Mouse (Mus musculus): ENCODE measurements around the gene Fam136a. TPM values are rescaled to one million over a fixed set of nuclear protein-coding genes. Genes with fewer than 3 reads are reported as not detected.

The Fam136a gene
- polyA plus RNA-seq, 1 experiment from 2014 or later: 69.8 TPM

DNA sequence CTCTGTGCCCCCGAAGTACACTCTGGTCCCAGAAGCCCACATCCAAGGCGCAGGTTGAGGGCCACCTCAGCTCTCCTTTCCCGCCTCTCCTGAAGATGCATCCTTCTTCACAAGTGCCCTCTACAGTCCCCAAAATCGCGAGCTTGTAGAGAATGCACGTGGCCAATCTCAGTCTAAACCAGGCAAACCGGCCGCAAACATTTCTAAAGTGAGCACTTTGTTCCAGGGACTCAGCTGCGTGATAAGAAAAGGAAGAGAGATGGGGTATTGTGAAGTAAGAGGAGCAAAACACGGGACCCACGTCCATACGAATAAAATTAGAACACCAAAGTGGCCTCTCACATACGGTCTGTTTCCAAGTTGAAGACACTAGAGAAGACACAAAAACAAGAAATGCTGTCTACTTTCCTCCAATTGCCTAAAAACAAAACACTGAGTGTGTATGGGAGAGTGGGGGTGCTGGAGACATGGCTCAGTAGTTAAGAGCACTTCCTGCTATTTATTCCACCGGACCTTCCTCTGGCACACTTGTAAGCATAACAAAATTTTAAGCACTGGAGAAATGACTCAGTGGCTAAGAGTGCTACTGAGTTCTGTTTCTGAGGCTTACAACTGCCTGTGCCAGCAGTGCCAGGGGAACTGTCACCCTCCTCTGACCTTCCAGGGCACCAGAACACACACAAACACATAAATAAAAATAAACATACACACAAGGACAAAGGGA lies 32.0 kb downstream of the Fam136a start:
- TF ChIP-seq EP300 (IDR thresholded peaks at IDR 0.05; ENCODE audit: low read depth) (no peak), CTCF (IDR thresholded peaks at IDR 0.05; ENCODE audit: low read depth) (no peak)
- H3K4me1 ChIP-seq (ENCODE audit: insufficient read depth): peaks cover 28% of the 10 kb centered on the region
- no peaks in the 10 kb centered on the region for H3K9me3 ChIP-seq (ENCODE audit: low read length)
- DNase-seq (no peak), ATAC-seq (peak; percentile 4; the same call in 1 of the 2 replicates)
- peak overlapping the region; percentile 92 for H3K9ac ChIP-seq (replicated peaks)
- no peaks in the 10 kb centered on the region for H3K27me3 ChIP-seq (ENCODE audit: insufficient read depth, low read length)
- H3K4me3 ChIP-seq (ENCODE audit: low read depth, low read length): peak overlapping the region; percentile 98
- H3K4me2 ChIP-seq (ENCODE audit: low read depth, low read length): peak overlapping the region; percentile 87
- no peaks in the 10 kb centered on the region for H3K36me3 ChIP-seq (replicated peaks; ENCODE audit: insufficient read depth, low read length)
- WGBS (ENCODE audit: insufficient replicate concordance): 2% methylated on average over 14 of the region's 14 CpGs
- peak overlapping the region; percentile 95 for H3K27ac ChIP-seq (ENCODE audit: low read depth)

DNA sequence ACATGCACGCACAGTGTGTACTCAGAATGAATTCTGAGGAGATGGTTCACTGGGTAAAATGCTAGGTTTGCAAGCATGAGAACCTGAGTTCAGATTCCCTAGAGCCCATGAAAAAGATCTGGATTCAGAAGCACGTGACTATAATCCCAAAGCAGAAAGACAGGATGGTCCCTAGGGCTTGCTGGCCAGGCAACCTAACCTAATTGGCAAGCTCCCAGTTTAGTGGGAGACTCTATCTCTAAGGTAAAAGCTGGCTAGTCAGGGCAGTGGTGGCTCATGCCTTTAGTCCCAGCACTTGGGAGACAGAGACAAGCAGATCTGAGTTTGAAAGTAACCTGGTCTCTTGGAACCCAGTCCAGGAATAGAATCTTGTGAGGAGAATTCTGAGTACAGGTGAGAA lies 33.5 kb downstream of the Fam136a start:
- 80% methylated on average over 2 of the region's 2 CpGs for WGBS (ENCODE audit: insufficient replicate concordance)
- no peak for DNase-seq
- ATAC-seq: no peak

DNA sequence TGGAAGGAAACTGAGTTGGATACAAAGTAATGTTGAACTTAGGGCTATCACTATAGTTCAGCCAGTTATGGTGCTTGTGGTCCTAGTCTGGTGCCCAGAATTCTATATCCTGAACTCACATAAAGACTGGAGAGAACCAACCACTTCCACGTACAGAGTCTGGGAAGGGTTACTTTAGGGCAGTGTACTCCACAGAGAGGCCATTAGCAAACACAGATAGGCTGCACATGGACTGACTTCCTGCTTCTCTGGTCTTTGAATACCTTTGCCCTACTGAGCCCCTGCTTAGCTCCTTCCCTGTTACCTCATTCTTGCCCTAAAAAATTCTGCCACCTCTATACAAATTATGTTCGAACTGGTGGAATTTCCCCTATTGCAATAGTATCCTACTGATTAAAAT lies 34.5 kb downstream of the Fam136a start:
- no peak overlapping the region for H3K9ac ChIP-seq (replicated peaks)
- H3K4me2 ChIP-seq (ENCODE audit: low read depth, low read length): no peak overlapping the region
- ATAC-seq: no peak
- H3K4me3 ChIP-seq (ENCODE audit: low read depth, low read length): no peak overlapping the region
- H3K36me3 ChIP-seq (replicated peaks; ENCODE audit: insufficient read depth, low read length): no peaks in the 10 kb centered on the region
- no peak for TF ChIP-seq EP300 (IDR thresholded peaks at IDR 0.05; ENCODE audit: low read depth)
- no peak for TF ChIP-seq CTCF (IDR thresholded peaks at IDR 0.05; ENCODE audit: low read depth)
- 52% methylated on average over 2 of the region's 2 CpGs for WGBS (ENCODE audit: insufficient replicate concordance)
- no peaks in the 10 kb centered on the region for H3K27me3 ChIP-seq (ENCODE audit: insufficient read depth, low read length)
- no peak for DNase-seq
- H3K4me1 ChIP-seq (ENCODE audit: insufficient read depth): peaks cover 28% of the 10 kb centered on the region
- no peaks in the 10 kb centered on the region for H3K9me3 ChIP-seq (ENCODE audit: low read length)
- peak overlapping the region; percentile 44 for H3K27ac ChIP-seq (ENCODE audit: low read depth)

More for the DNA sequence above, 33.5 kb downstream of the Fam136a start:
- Histone ChIP-seq H3K27ac (ENCODE audit: low read depth) (no peak overlapping the region), H3K27me3 (ENCODE audit: insufficient read depth, low read length) (no peaks in the 10 kb centered on the region), H3K36me3 (replicated peaks; ENCODE audit: insufficient read depth, low read length) (no peaks in the 10 kb centered on the region), H3K9me3 (ENCODE audit: low read length) (no peaks in the 10 kb centered on the region), H3K4me2 (ENCODE audit: low read depth, low read length) (no peak overlapping the region), H3K4me3 (ENCODE audit: low read depth, low read length) (no peak overlapping the region), H3K4me1 (ENCODE audit: insufficient read depth) (peaks cover 28% of the 10 kb centered on the region), H3K9ac (replicated peaks) (no peak overlapping the region)
- TF ChIP-seq CTCF (IDR thresholded peaks at IDR 0.05; ENCODE audit: low read depth) (no peak), EP300 (IDR thresholded peaks at IDR 0.05; ENCODE audit: low read depth) (no peak)

DNA sequence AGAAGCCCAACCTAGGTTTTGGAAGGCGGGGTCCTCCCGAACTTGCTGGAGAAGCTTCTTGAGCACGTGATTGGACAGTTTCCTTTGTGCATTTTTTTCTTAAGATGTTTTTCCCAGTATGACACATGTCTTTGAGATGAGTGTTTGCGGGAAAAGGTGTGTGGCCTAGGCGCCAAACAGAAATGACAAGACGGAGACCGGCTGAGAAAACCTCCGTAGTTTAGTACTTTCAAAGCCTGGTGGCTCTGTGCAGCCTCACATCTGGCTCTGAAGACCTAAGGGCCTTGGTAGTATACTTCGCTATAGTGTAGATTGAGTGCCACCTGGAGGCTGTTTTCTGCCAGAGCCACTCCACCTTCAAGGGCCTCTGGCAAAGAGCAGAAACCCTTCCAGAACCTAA lies 35.5 kb downstream of the Fam136a start:
- Histone ChIP-seq H3K9me3 (ENCODE audit: low read length) (no peaks in the 10 kb centered on the region), H3K9ac (replicated peaks) (peak overlapping the region; percentile 18; the same call in 1 of the 2 replicates), H3K4me2 (ENCODE audit: low read depth, low read length) (peak overlapping the region; percentile 56), H3K27me3 (ENCODE audit: insufficient read depth, low read length) (no peaks in the 10 kb centered on the region), H3K27ac (ENCODE audit: low read depth) (no peak overlapping the region), H3K4me3 (ENCODE audit: low read depth, low read length) (peak overlapping the region; percentile 17; the same call in 1 of the 2 replicates), H3K36me3 (replicated peaks; ENCODE audit: insufficient read depth, low read length) (no peaks in the 10 kb centered on the region), H3K4me1 (ENCODE audit: insufficient read depth) (peaks cover 29% of the 10 kb centered on the region)
- 0 out of 2 replicates have a peak, but pooled peaks have one; percentile 12 for ATAC-seq
- peak; percentile 76 for DNase-seq
- 4% methylated on average over 9 of the region's 9 CpGs for WGBS (ENCODE audit: insufficient replicate concordance)
- TF ChIP-seq EP300 (IDR thresholded peaks at IDR 0.05; ENCODE audit: low read depth): no peak
- peak; percentile 85 for TF ChIP-seq CTCF (IDR thresholded peaks at IDR 0.05; ENCODE audit: low read depth)

DNA sequence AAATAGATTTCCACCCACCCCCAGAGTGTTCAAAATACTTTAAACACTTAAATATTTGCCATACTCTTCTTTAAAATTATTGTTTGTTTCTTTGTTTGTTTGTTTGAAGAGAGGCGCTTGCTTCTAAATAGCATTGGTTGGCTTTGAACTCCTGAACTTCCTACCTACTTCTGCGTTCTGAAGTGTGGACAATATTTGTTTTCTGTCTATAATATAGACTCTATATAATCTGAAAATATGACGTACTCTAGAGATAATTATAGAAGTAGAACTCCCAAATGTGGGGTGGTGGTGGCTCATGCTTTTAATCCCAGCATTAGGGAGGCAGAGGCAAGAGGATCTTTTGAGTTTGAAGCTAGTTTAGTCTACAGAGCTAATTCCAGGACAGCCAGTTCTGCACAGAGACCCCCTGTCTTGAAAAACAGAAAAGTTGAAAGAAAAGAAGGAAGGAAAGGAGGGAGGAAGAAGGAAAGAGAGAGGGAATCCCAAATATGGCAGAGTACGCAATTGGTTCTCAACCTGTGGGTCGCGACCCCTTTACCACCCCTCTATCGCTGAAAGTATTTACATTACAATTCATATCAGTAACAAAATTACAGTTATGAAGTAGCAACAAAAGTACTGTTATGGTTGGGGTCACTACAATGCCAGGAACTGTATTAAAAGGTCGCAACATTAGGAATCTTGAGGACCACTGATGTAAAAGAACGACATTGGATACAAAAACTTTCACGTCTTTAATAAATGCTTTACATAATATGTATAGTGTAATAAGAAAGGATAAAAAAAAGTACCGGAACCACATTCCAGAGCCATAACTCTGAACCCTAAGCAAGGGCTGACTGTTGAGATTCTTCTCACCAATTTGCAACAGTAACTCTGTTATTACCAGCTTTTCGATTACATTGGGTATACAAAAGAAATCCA lies 37.5 kb downstream of the Fam136a start:
- DNase-seq: no peak
- Histone ChIP-seq H3K27me3 (ENCODE audit: insufficient read depth, low read length) (no peaks in the 10 kb centered on the region), H3K4me1 (ENCODE audit: insufficient read depth) (peaks cover 16% of the 10 kb centered on the region), H3K4me2 (ENCODE audit: low read depth, low read length) (peak overlapping the region; percentile 70), H3K4me3 (ENCODE audit: low read depth, low read length) (peak overlapping the region; percentile 81), H3K9ac (replicated peaks) (no peak overlapping the region), H3K9me3 (ENCODE audit: low read length) (no peaks in the 10 kb centered on the region), H3K27ac (ENCODE audit: low read depth) (no peak overlapping the region), H3K36me3 (replicated peaks; ENCODE audit: insufficient read depth, low read length) (no peaks in the 10 kb centered on the region)
- WGBS (ENCODE audit: insufficient replicate concordance): 37% methylated on average over 12 of the region's 12 CpGs
- no peak for ATAC-seq
- TF ChIP-seq CTCF (IDR thresholded peaks at IDR 0.05; ENCODE audit: low read depth) (no peak), EP300 (IDR thresholded peaks at IDR 0.05; ENCODE audit: low read depth) (no peak)

DNA sequence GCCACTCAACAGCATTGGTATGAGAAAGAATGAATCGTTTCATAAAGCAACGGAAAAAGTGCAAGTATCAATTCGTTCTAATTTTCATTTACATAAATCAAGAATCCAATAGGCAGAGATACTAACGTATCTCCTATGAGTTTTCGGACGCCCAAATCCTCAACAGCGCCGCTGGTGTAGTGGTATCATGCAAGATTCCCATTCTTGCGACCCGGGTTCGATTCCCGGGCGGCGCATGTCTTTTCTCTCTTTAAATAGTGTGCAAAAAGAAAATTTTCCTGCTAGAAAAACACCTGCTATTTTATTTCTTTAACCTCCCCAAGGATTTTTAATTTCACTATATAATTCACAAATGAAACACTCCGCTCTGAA lies 38.3 kb downstream of the Fam136a start:
- H3K9ac ChIP-seq (replicated peaks): peak overlapping the region; percentile 22; the same call in 1 of the 2 replicates
- peak; percentile 70 for ATAC-seq
- WGBS (ENCODE audit: insufficient replicate concordance): 0% methylated on average over 15 of the region's 15 CpGs

More for the DNA sequence above, 38.3 kb downstream of the Fam136a start:
- H3K4me3 ChIP-seq (ENCODE audit: low read depth, low read length): peak overlapping the region; percentile 81
- H3K4me2 ChIP-seq (ENCODE audit: low read depth, low read length): peak overlapping the region; percentile 70
- DNase-seq: peak; percentile 86
- H3K27ac ChIP-seq (ENCODE audit: low read depth): peak overlapping the region; percentile 97
- TF ChIP-seq EP300 (IDR thresholded peaks at IDR 0.05; ENCODE audit: low read depth): peak; percentile 13; the same call in 1 of the 2 replicates
- 0 out of 2 replicates have a peak, but pooled peaks have one; percentile 4 for TF ChIP-seq CTCF (IDR thresholded peaks at IDR 0.05; ENCODE audit: low read depth)
- no peaks in the 10 kb centered on the region for H3K9me3 ChIP-seq (ENCODE audit: low read length)
- H3K27me3 ChIP-seq (ENCODE audit: insufficient read depth, low read length): no peaks in the 10 kb centered on the region
- no peaks in the 10 kb centered on the region for H3K36me3 ChIP-seq (replicated peaks; ENCODE audit: insufficient read depth, low read length)
- peaks cover 13% of the 10 kb centered on the region for H3K4me1 ChIP-seq (ENCODE audit: insufficient read depth)

Data from liver, postnatal 0 days (tissue).